Mouse (Mus musculus) stomach, postnatal 0 days (tissue): ENCODE data around the gene Tagap. TPM values are rescaled to one million over a fixed set of nuclear protein-coding genes. Genes with fewer than 3 reads are reported as not detected.

Experiments used
- ATAC-seq: fragments of 200-750 bp; cut with Nextera tagmentation; 2 replicates; pipeline ENCODE4 v1.8.0; 2017; ENCODE audit not compliant: low FRiP score, low TSS enrichment
- DNase-seq: peaks from one replicate; pipeline ENCODE4 v3.0.0-alpha.2; 2016; ENCODE audit warnings: low spot score
- H3K27ac ChIP-seq: fragments of 300-500 bp; sonication (generic); replicated peaks from 2 replicates; pipeline ENCODE4 v1.5.1; 2014; ENCODE audit warnings: mild to moderate bottlenecking, control low read depth
- H3K27me3 ChIP-seq: fragments of 300-500 bp; sonication (generic); 2 replicates; pipeline ENCODE4 v1.6.1; 2014; ENCODE audit warnings: low read length; ENCODE audit not compliant: control insufficient read depth, insufficient read depth
- H3K36me3 ChIP-seq: fragments of 300-500 bp; sonication (generic); 2 replicates; pipeline ENCODE4 v1.6.1; 2014; ENCODE audit warnings: low read length, mixed read lengths; ENCODE audit not compliant: control insufficient read depth, insufficient read depth
- H3K4me1 ChIP-seq: fragments of 300-500 bp; sonication (generic); replicated peaks from 2 replicates; pipeline ENCODE4 v1.6.1; 2014; ENCODE audit warnings: antibody characterized with exemption; ENCODE audit not compliant: control insufficient read depth, insufficient read depth
- H3K4me2 ChIP-seq: fragments of 300-500 bp; sonication (generic); replicated peaks from 2 replicates; pipeline ENCODE4 v1.6.1; 2014; ENCODE audit warnings: low read depth, mild to moderate bottlenecking, control low read depth, moderate library complexity
- H3K4me3 ChIP-seq: fragments of 300-500 bp; sonication (generic); 2 replicates; pipeline ENCODE4 v1.5.1; 2014; ENCODE audit warnings: low read depth, low read length, control low read depth
- H3K9ac ChIP-seq: fragments of 300-500 bp; sonication (generic); 2 replicates; pipeline ENCODE4 v1.6.1; 2014; ENCODE audit warnings: mild to moderate bottlenecking, low read length, control low read depth, mixed read lengths
- H3K9me3 ChIP-seq: fragments of 300-500 bp; sonication (generic); 2 replicates; pipeline ENCODE4 v1.6.1; 2016; ENCODE audit warnings: low read length; ENCODE audit not compliant: control insufficient read depth
- CTCF ChIP-seq: IDR thresholded peaks from 2 replicates; pipeline ENCODE4 v1.5.1; 2016; ENCODE audit warnings: antibody characterized with exemption, low read depth, mild to moderate bottlenecking, moderate library complexity
- EP300 ChIP-seq: optimal IDR thresholded peaks from 2 replicates; pipeline ENCODE3; 2016; ENCODE audit warnings: antibody characterized with exemption
- WGBS: fragments of 180-500 bp; shearing (Covaris S2); extraction: QIAGEN DNeasy Blood & Tissue Kit; methylation state at CpG from one replicate; pipeline ENCODE4 v1.1.7; 2014; 5-methylcytosine and 5-hydroxymethylcytosine counted together
- polyA plus RNA-seq: library from polyadenylated mRNA; unstranded; fragments of >200 nt; fragmentation: Nextera tagmentation; extraction: Ambion mirVana; gene quantifications from 2 replicates; pipeline ENCODE4 v1.2.1, GENCODE M21; 2015

Gene Tagap
- polyA plus RNA-seq, 1 experiment from 2014 or later, result 0.61 TPM

DNA sequence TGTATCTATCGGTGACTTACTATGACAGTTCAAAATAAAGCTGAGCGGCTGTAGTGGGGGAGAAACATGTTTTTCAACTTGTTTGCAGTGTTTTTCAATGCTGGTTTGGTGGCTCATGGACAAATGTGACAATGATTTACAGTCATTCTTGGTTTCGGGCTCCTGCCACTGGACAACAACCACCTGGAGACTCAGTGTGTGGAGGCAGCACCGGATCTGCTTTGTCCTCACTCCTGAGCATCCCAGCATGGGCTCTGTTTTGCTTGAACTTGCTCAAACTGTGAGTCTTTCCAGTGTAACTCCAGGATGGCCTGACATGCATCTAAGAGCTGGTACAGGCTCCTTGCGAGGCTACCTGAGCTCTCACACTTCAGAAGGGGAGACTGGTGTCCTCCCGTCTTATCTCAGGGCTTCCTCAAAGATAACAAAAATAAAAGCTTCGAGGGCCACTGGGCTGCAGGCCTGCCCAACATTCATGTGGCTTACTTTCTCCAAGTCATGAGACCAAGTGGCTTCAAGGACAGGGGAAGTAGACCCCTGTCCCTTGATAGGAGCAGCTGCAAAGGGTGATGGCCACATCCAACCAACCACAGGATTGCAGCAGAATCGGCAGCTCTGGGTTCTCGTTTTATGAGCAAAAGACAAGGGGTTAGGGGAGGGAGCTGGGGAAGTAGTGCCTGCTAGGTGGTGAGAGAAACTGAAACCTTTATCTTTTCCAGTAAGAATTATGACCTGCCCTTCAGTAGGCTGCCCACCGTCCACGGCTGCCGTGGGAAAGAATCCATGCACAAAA, 8.8 kb upstream of the Tagap start:
- Histone ChIP-seq H3K4me3 (no peak overlapping the region), H3K9me3 (no peaks in the 10 kb centered on the region), H3K4me1 (no peaks in the 10 kb centered on the region), H3K4me2 (no peak overlapping the region), H3K9ac (no peak overlapping the region; the same call in 1 of the 2 replicates), H3K27ac (no peak overlapping the region), H3K36me3 (no peaks in the 10 kb centered on the region), H3K27me3 (no peaks in the 10 kb centered on the region)
- WGBS, result 54% methylated on average over 12 of the region's 12 CpGs
- TF ChIP-seq CTCF (no peak), EP300 (no peak)
- no peak for DNase-seq
- no peak for ATAC-seq

DNA sequence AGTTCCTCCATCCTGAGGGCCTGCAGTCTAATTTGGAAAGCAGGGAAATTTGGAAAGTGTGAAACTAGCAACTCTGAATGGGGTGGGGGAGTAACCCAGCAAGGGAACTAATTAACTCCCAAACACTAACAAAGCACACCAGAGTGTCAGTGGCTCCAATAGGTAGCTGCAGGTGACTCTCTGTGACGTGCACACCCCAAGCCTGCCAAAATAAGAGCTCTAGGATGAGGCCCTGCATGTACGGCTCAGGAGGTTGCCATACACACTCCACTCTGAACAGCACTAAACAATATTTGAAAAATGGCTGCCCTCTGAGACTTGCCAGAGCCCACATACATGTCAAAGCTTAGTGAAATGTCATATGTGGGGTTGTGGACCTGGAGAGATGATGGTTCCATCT, 7.4 kb upstream of the Tagap start:
- Histone ChIP-seq H3K4me2 (no peak overlapping the region), H3K27ac (no peak overlapping the region), H3K4me3 (no peak overlapping the region), H3K9me3 (no peaks in the 10 kb centered on the region), H3K36me3 (no peaks in the 10 kb centered on the region), H3K4me1 (no peaks in the 10 kb centered on the region), H3K27me3 (no peaks in the 10 kb centered on the region), H3K9ac (no peak overlapping the region)
- no peak for ATAC-seq
- TF ChIP-seq EP300 (no peak), CTCF (no peak)
- WGBS, result 74% methylated on average over 2 of the region's 2 CpGs
- no peak for DNase-seq

DNA sequence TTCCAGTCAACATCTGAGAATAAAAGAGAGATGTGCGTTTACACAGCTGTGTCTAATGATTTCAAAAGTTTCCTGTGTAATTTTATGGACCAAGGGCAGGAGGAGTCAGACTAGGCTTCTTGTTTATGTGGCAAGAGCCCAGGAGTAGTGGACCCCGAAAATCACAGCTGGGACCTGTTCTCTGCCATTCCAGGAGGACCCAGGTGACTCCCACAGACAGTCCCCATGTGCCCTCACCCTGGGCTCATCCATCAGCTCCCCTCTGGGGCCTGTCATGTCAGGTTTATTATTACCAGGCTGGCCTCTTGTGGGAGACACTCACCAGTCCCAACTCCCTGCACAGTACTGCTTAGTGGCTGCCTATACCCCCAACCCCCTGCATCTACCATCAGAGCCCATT, 6.6 kb upstream of the Tagap start:
- no peaks in the 10 kb centered on the region for H3K4me1 ChIP-seq
- TF ChIP-seq CTCF (no peak), EP300 (no peak)
- no peak overlapping the region for H3K4me2 ChIP-seq
- H3K27ac ChIP-seq, result no peak overlapping the region
- no peaks in the 10 kb centered on the region for H3K9me3 ChIP-seq
- no peaks in the 10 kb centered on the region for H3K36me3 ChIP-seq
- WGBS, result 54% methylated on average over 2 of the region's 2 CpGs
- H3K9ac ChIP-seq, result no peak overlapping the region
- DNase-seq, result no peak
- no peak for ATAC-seq
- no peak overlapping the region for H3K4me3 ChIP-seq
- no peaks in the 10 kb centered on the region for H3K27me3 ChIP-seq

DNA sequence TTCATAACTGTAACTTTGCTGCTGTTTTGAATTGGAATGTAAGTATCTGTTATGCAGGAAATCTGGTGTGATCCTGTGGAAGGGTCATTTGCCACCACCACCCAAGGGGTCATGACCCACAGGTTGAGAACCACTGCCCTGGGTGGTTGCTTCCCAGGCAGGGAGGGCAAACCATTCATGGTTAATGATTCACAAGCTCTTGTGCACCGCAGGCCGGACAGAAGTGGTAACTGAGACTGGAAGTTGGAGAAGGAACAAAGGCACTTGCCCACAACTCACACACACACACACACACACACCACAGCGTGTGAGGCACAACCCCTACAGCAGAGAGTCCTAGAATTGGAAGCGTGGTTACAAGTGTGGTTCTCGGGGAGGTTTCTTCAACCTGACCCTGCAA, 3.2 kb upstream of the Tagap start:
- H3K9ac ChIP-seq, result no peak overlapping the region
- no peaks in the 10 kb centered on the region for H3K36me3 ChIP-seq
- no peaks in the 10 kb centered on the region for H3K27me3 ChIP-seq
- no peak overlapping the region for H3K4me3 ChIP-seq
- WGBS, result 60% methylated on average over 5 of the region's 5 CpGs
- H3K27ac ChIP-seq, result no peak overlapping the region
- TF ChIP-seq EP300 (no peak), CTCF (no peak)
- ATAC-seq, result no peak
- no peaks in the 10 kb centered on the region; the same call in 1 of the 2 replicates for H3K4me1 ChIP-seq
- H3K4me2 ChIP-seq, result no peak overlapping the region
- no peaks in the 10 kb centered on the region for H3K9me3 ChIP-seq
- no peak for DNase-seq

DNA sequence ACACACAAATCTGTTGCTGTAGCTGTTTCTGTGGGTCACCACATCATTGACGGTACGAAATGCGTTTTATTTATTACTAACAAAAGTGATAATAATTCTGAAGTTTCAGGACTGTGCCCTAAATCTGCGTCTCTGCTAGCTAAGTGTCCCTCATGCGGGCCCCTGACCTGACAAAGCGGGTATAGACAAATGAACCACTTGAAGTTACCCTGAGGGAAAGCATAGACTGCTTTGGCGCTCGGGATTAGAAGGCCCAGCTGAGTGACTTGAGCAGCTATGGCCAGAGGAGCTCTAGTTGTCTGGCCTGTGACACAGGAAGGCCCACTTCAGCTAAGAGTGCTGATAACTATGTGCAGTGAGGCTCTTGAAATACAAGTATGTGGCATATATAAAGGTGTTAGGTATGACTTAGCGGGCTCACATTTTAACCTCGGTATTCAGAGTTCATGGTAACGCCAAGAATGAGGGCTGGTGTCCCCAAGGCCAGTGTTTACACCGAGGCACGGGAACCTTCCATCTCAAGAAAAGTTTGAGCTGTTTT, 1.5 kb upstream of the Tagap start:
- 85% methylated on average over 13 of the region's 13 CpGs for WGBS
- H3K36me3 ChIP-seq, result no peaks in the 10 kb centered on the region
- no peaks in the 10 kb centered on the region for H3K27me3 ChIP-seq
- DNase-seq (no peak), ATAC-seq (no peak)
- no peak overlapping the region for H3K4me3 ChIP-seq
- no peak overlapping the region for H3K4me2 ChIP-seq
- no peak overlapping the region for H3K9ac ChIP-seq
- no peak overlapping the region for H3K27ac ChIP-seq
- TF ChIP-seq CTCF (no peak), EP300 (no peak)
- no peaks in the 10 kb centered on the region; the same call in 1 of the 2 replicates for H3K4me1 ChIP-seq
- no peaks in the 10 kb centered on the region for H3K9me3 ChIP-seq
